Mouse (Mus musculus): ENCODE data around the gene Trim34a. TPM values are rescaled to one million over a fixed set of nuclear protein-coding genes. Genes with fewer than 3 reads are reported as not detected.

The Trim34a gene
- polyA plus RNA-seq (2015; fragmentation: Illumina TruSeq; extraction: RNeasy Lipid Tissue Mini Kit (QIAGEN cat#74804); ENCODE audit: low read depth, low replicate concordance): 2.8 TPM

DNA sequence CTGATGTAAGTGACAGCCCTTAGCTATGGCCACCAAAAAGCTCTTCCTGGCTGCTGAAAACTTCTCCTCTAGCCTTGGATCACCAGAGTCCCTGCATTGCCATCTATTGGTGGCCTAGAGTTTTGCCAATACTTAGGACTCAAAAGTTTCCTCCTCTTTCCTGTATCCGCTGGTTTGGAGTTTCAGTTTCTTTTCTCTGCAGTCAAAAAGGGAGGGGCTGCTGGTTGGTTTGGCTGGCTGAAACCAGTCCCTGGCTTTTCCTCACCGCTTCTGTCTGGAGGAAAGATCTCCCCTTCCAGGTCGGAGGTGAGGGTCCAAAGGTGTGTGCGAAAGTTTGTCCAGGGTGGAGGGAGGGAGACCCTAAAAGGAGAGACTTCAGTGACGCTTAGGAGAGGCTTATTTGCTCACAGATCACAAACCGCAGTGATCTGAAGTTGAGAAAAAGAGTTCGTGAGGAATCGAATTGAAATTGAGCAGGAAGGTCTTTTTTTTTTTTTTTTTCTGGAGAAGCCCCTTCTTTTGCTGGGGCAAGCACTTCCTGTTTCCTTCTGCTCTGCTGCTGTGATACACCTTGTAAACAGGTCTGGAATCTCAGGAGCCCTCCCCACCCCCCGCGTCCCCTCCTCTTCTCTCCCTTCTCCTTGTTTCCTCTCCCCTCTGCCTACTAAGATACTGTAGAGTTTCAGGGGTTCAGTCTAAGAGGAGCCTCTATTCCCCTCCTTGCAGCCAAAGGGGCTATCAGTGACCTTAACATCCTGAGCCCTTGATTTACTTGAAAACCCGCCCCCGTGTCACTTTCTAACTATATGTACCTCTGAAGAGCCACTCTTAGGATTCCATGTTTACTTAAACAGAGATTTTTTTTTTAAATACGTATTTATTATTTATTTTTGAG lies at the start of gene Trim34a:
Trim34a (plus strand) TSS at position 171 of the 895 bp plus-strand sequence.

DNA sequence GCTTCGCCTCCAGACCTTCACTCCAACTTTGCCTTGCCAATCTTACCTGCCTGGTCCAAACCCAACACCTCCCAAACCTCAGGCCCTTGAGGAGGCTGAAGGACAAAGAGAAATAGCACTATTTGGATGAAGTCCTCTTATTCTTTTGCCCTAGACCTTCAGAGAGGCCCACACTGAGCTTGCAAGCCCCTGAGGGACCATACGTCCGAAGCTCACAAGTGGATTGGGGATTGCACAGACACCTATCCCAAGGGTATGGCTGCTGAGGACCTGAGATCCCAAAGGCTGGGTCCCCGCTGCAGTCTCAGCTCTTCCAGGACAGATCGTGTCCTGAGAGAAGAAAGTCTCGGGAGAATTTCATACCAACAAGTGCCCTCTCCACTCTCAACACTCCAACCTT lies 48.4 kb upstream of the Trim34a start, which contains the start of gene Olfr649:
Olfr649 (minus strand) TSS at position 101 of the 400 bp plus-strand sequence.

DNA sequence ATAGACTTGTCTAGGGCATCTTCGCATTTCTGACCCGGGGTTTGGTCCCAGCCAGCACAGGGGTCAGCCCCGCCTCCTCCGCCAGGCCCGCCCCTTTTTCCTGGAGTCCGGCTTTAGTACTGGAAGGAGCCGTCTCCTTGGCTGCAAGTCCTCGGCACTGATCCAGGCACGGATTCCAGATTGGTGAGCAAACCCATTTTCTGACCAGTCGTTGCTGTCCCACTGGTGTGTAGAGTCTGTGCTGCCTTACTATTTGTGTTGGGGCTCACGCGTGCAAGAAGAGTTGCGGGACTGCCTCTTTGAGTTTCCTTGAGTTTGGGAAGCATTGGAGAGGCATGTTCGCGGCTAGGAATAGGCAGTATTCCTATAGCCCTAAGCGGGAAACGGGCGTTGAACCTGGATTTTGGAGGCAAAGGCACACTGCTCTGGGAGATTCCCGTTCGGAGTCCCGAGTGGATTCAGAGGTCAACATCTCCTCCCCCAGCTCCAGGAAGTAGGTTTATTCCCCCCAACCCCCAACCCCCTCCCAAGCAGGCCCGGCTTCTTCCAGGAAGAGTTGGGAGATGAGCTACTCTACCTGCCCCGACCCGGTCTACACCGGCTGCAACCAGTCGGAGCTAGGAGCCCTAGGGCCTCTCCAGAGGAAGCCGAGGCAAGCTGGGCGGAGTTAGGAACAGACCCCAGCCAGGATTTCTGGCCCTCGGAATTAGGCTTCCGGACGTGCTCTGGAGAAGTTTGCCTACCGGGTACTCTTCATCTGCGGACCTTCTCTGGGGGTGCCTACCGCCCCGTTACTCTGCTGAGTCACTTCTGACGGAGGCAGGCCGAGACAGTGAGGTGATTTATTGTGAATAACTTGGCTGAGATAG lies 25.3 kb upstream of the Trim34a start, which contains the start of gene Trim6:
Trim6 (plus strand) TSS at position 93 of the 869 bp plus-strand sequence.

DNA sequence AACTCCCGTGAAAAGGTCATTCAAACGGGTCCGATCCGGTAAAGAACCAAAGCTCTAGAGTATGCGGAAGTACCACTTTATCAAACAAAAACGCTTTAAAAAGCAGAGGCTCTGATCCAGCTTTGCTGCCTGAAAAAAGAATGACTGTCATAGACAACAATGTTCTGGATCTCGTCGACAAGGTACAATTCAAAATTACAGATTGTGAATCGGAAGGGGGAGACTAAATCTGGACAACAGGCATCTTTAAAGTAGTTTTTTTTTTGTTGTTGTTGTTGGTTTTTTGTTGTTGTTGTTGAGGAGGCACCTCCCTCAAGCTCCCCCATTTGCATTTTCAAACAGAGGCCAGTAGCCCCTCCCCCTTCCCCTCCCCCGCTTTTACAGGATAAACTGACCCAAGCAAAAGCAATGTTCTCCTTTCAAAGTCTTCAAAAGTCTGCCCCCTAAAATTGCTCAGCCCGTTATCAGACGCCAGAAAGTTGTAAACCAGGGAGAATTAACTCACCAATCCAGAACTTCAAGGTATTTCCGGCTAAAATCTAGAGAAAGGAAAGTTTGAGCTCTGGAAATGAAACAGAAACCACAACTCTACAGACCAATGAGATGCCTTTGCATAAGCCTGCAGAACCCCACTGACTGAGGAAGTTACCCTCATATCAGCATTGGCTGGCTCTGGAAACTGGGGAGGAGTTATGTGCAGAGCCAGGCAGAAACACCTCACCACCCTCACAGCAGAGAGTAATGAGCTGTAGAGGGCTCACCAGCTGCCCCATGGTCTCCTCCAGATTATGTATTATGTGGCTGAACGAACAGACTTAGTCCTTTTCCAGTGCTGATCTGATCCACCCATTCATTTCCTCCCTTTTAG lies 43.6 kb downstream of the Trim34a start, which contains the start of gene Trim5:
Trim5 (minus strand) TSS at position 519 of the 868 bp plus-strand sequence.

Other genes with a start within 250 kb of the Trim34a start
- not detected for gene Olfr638, start 245.7 kb upstream of the Trim34a start, polyA plus RNA-seq (2015; fragmentation: Illumina TruSeq; extraction: RNeasy Lipid Tissue Mini Kit (QIAGEN cat#74804); ENCODE audit: low read depth, low replicate concordance)
- gene Olfr639, start 227.2 kb upstream of the Trim34a start, polyA plus RNA-seq (2015; fragmentation: Illumina TruSeq; extraction: RNeasy Lipid Tissue Mini Kit (QIAGEN cat#74804); ENCODE audit: low read depth, low replicate concordance): not detected
- gene Olfr640, start 218.9 kb upstream of the Trim34a start, polyA plus RNA-seq (2015; fragmentation: Illumina TruSeq; extraction: RNeasy Lipid Tissue Mini Kit (QIAGEN cat#74804); ENCODE audit: low read depth, low replicate concordance): not detected
- not detected for gene Olfr641, start 209.0 kb upstream of the Trim34a start, polyA plus RNA-seq (2015; fragmentation: Illumina TruSeq; extraction: RNeasy Lipid Tissue Mini Kit (QIAGEN cat#74804); ENCODE audit: low read depth, low replicate concordance)
- not detected for gene Olfr642, start 191.8 kb upstream of the Trim34a start, polyA plus RNA-seq (2015; fragmentation: Illumina TruSeq; extraction: RNeasy Lipid Tissue Mini Kit (QIAGEN cat#74804); ENCODE audit: low read depth, low replicate concordance)
- not detected for gene 4930516K23Rik, start 183.0 kb upstream of the Trim34a start, polyA plus RNA-seq (2015; fragmentation: Illumina TruSeq; extraction: RNeasy Lipid Tissue Mini Kit (QIAGEN cat#74804); ENCODE audit: low read depth, low replicate concordance)
- gene Olfr644, start 172.6 kb upstream of the Trim34a start, polyA plus RNA-seq (2015; fragmentation: Illumina TruSeq; extraction: RNeasy Lipid Tissue Mini Kit (QIAGEN cat#74804); ENCODE audit: low read depth, low replicate concordance): not detected
- not detected for gene Olfr645, start 159.0 kb upstream of the Trim34a start, polyA plus RNA-seq (2015; fragmentation: Illumina TruSeq; extraction: RNeasy Lipid Tissue Mini Kit (QIAGEN cat#74804); ENCODE audit: low read depth, low replicate concordance)
- not detected for gene Olfr646, start 139.6 kb upstream of the Trim34a start, polyA plus RNA-seq (2015; fragmentation: Illumina TruSeq; extraction: RNeasy Lipid Tissue Mini Kit (QIAGEN cat#74804); ENCODE audit: low read depth, low replicate concordance)
- not detected for gene Ubqln5, start 114.6 kb upstream of the Trim34a start, polyA plus RNA-seq (2015; fragmentation: Illumina TruSeq; extraction: RNeasy Lipid Tissue Mini Kit (QIAGEN cat#74804); ENCODE audit: low read depth, low replicate concordance)
- gene Olfr643, start 107.1 kb upstream of the Trim34a start, polyA plus RNA-seq (2015; fragmentation: Illumina TruSeq; extraction: RNeasy Lipid Tissue Mini Kit (QIAGEN cat#74804); ENCODE audit: low read depth, low replicate concordance): not detected
- gene Ubqln3, start 101.2 kb upstream of the Trim34a start, polyA plus RNA-seq (2015; fragmentation: Illumina TruSeq; extraction: RNeasy Lipid Tissue Mini Kit (QIAGEN cat#74804); ENCODE audit: low read depth, low replicate concordance): not detected
- gene Ubqlnl, start 93.9 kb upstream of the Trim34a start, polyA plus RNA-seq (2015; fragmentation: Illumina TruSeq; extraction: RNeasy Lipid Tissue Mini Kit (QIAGEN cat#74804); ENCODE audit: low read depth, low replicate concordance): not detected
- 0.36 TPM for gene Olfm5, start 79.6 kb upstream of the Trim34a start, polyA plus RNA-seq (2015; fragmentation: Illumina TruSeq; extraction: RNeasy Lipid Tissue Mini Kit (QIAGEN cat#74804); ENCODE audit: low read depth, low replicate concordance)
- not detected for gene Olfr648, start 61.1 kb upstream of the Trim34a start, polyA plus RNA-seq (2015; fragmentation: Illumina TruSeq; extraction: RNeasy Lipid Tissue Mini Kit (QIAGEN cat#74804); ENCODE audit: low read depth, low replicate concordance)
- not detected for gene Olfr649, start 48.5 kb upstream of the Trim34a start, polyA plus RNA-seq (2015; fragmentation: Illumina TruSeq; extraction: RNeasy Lipid Tissue Mini Kit (QIAGEN cat#74804); ENCODE audit: low read depth, low replicate concordance)
- 0.15 TPM for gene Trim6, start 25.7 kb upstream of the Trim34a start, polyA plus RNA-seq (2015; fragmentation: Illumina TruSeq; extraction: RNeasy Lipid Tissue Mini Kit (QIAGEN cat#74804); ENCODE audit: low read depth, low replicate concordance)
- 0.40 TPM for gene Trim5, start 43.6 kb downstream of the Trim34a start, polyA plus RNA-seq (2015; fragmentation: Illumina TruSeq; extraction: RNeasy Lipid Tissue Mini Kit (QIAGEN cat#74804); ENCODE audit: low read depth, low replicate concordance)
- gene Trim12a, start 71.0 kb downstream of the Trim34a start, polyA plus RNA-seq (2015; fragmentation: Illumina TruSeq; extraction: RNeasy Lipid Tissue Mini Kit (QIAGEN cat#74804); ENCODE audit: low read depth, low replicate concordance): 5.5 TPM
- gene Trim34b, start 85.0 kb downstream of the Trim34a start, polyA plus RNA-seq (2015; fragmentation: Illumina TruSeq; extraction: RNeasy Lipid Tissue Mini Kit (QIAGEN cat#74804); ENCODE audit: low read depth, low replicate concordance): not detected
- gene Trim12c, start 108.9 kb downstream of the Trim34a start, polyA plus RNA-seq (2015; fragmentation: Illumina TruSeq; extraction: RNeasy Lipid Tissue Mini Kit (QIAGEN cat#74804); ENCODE audit: low read depth, low replicate concordance): 2.2 TPM
- not detected for gene Trim30b, start 125.4 kb downstream of the Trim34a start, polyA plus RNA-seq (2015; fragmentation: Illumina TruSeq; extraction: RNeasy Lipid Tissue Mini Kit (QIAGEN cat#74804); ENCODE audit: low read depth, low replicate concordance)
- gene Trim30c, start 156.4 kb downstream of the Trim34a start, polyA plus RNA-seq (2015; fragmentation: Illumina TruSeq; extraction: RNeasy Lipid Tissue Mini Kit (QIAGEN cat#74804); ENCODE audit: low read depth, low replicate concordance): not detected
- 1.9 TPM for gene Trim30a, start 220.7 kb downstream of the Trim34a start, polyA plus RNA-seq (2015; fragmentation: Illumina TruSeq; extraction: RNeasy Lipid Tissue Mini Kit (QIAGEN cat#74804); ENCODE audit: low read depth, low replicate concordance)